Mouse (Mus musculus) thymus, adult 2 months (tissue): ENCODE data around the gene Hapln4. TPM values are rescaled to one million over a fixed set of nuclear protein-coding genes. Genes with fewer than 3 reads are reported as not detected.
A peak's percentile ranks its signal among the peaks of the same experiment; 100 is the strongest.

Experiments used
- DNase-seq: peaks from one replicate; pipeline ENCODE4 v3.0.0; 2021
- H3K27ac ChIP-seq: fragments of 200-500 bp; 2 replicates; pipeline ENCODE4 v1.5.1; 2012; ENCODE audit warnings: low read length, control low read depth; ENCODE audit not compliant: control insufficient read depth, insufficient read depth
- H3K27me3 ChIP-seq: fragments of 200-500 bp; 2 replicates; pipeline ENCODE4 v1.6.1; 2012; ENCODE audit warnings: mild to moderate bottlenecking, low read length, moderate library complexity, mixed read lengths; ENCODE audit not compliant: control insufficient read depth, insufficient read depth
- H3K36me3 ChIP-seq: fragments of 200-500 bp; 2 replicates; pipeline ENCODE4 v1.6.1; 2012; ENCODE audit warnings: mild to moderate bottlenecking, low read length, moderate library complexity; ENCODE audit not compliant: control insufficient read depth, insufficient read depth
- H3K4me1 ChIP-seq: fragments of 200-500 bp; replicated peaks from 2 replicates; pipeline ENCODE4 v1.6.1; 2012; ENCODE audit warnings: low read length; ENCODE audit not compliant: control insufficient read depth, insufficient read depth
- H3K4me3 ChIP-seq: fragments of 200-500 bp; 2 replicates; pipeline ENCODE4 v1.5.1; 2012; ENCODE audit warnings: mild to moderate bottlenecking, low read length, control low read depth, moderate library complexity; ENCODE audit not compliant: control insufficient read depth, insufficient read depth
- CTCF ChIP-seq: fragments of 200-500 bp; IDR thresholded peaks from 2 replicates; pipeline ENCODE4 v1.5.1; 2012; ENCODE audit warnings: mild to moderate bottlenecking, control low read depth, low read length, moderate library complexity, borderline replicate concordance; ENCODE audit not compliant: control insufficient read depth, poor library complexity, insufficient read depth; ENCODE audit errors: extremely low read depth
- POLR2A ChIP-seq: fragments of 200-500 bp; IDR thresholded peaks from 2 replicates; pipeline ENCODE4 v1.6.1; 2012; ENCODE audit warnings: mild to moderate bottlenecking, low read length, control low read depth, moderate library complexity; ENCODE audit not compliant: control insufficient read depth, poor library complexity, insufficient read depth; ENCODE audit errors: extremely low read depth
- WGBS: fragments of 180-500 bp; shearing (Covaris S2); methylation state at CpG from one replicate; pipeline ENCODE4 v1.1.7; 2018; 5-methylcytosine and 5-hydroxymethylcytosine counted together
- polyA plus RNA-seq: library from polyadenylated mRNA; depleted of rRNA; stranded (reverse); fragments of >200 nt; gene quantifications from 2 replicates; pipeline ENCODE4 v1.2.3, GENCODE M21; 2012; rRNA removed

Gene Hapln4
- polyA plus RNA-seq, 1 experiment = 0.11 TPM

DNA sequence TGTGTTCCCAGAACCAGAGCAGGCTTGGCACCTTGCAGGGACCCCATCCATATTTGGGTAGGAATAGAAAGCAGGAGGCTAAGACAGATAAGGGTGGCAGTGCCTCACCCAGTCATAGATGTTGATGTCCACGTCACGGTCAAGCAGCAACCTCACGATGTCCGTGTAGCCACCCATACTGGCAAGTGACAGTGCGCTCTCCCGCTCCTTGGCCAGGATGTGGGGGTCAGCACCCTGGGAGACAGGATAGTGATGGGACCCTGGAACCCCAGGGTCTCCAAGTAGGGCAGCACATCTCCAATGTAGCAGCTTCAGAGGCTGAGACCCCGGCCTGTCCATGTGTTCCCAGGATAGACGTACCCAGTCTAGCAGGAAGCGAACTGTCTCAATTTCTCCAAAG is 51.7 kb downstream of the Hapln4 start:
- no peak for TF ChIP-seq POLR2A
- no peak for TF ChIP-seq CTCF
- WGBS = over 99% methylated on average over 9 of the region's 9 CpGs
- no peak overlapping the region for H3K4me3 ChIP-seq
- H3K27me3 ChIP-seq = no peaks in the 10 kb centered on the region
- peaks cover 13% of the 10 kb centered on the region; the same call in 1 of the 2 replicates for H3K36me3 ChIP-seq
- DNase-seq = no peak
- H3K4me1 ChIP-seq = peaks cover 22% of the 10 kb centered on the region
- no peak overlapping the region for H3K27ac ChIP-seq

DNA sequence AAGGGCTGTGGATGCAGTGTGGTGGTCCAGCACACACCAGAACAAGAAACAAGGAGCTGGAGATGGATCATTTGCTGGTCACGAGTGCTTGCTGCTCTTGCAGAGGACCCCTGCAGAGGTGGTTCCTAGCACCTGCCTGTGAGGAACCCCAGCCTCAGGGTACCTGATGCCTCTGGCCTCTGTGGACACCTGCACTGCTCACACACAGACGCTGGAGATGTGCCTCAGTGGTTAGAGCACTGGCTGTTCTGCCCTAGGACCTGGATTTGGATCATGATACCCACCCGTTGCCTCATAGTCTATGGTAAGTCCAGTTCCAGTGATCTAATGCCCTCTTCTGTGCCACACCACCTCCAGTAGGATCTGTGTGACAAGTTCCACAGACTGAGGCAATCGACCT is 53.3 kb downstream of the Hapln4 start:
- Histone ChIP-seq H3K27me3 (no peaks in the 10 kb centered on the region), H3K4me3 (no peak overlapping the region), H3K36me3 (peaks cover 13% of the 10 kb centered on the region; the same call in 1 of the 2 replicates), H3K4me1 (peaks cover 26% of the 10 kb centered on the region), H3K27ac (no peak overlapping the region)
- no peak for DNase-seq
- TF ChIP-seq POLR2A (no peak), CTCF (no peak)
- WGBS = 92% methylated on average over 4 of the region's 4 CpGs

DNA sequence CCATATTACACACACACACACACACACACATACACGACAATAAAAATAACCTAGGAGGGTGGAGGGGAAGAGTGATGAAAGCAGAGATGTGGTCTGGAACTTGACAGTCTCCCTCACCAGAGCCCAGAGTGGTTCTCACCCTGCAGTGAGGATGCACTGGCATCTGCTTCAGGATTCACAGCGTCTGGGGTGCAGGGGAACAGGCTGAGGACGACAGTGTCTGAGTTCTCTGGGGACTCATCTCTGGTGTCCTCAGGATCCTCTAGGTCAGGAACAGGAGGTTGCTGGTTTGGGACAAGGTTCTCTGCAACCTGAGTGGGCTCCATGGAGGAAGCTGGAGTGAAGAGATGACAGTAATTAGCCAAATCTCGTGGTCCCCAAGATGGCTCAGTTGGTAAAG is 54.6 kb downstream of the Hapln4 start:
- peaks cover 13% of the 10 kb centered on the region; the same call in 1 of the 2 replicates for H3K36me3 ChIP-seq
- H3K27ac ChIP-seq = no peak overlapping the region
- TF ChIP-seq POLR2A = no peak
- DNase-seq = no peak
- H3K4me3 ChIP-seq = no peak overlapping the region
- H3K27me3 ChIP-seq = no peaks in the 10 kb centered on the region
- 82% methylated on average over 4 of the region's 4 CpGs for WGBS
- peaks cover 15% of the 10 kb centered on the region for H3K4me1 ChIP-seq

DNA sequence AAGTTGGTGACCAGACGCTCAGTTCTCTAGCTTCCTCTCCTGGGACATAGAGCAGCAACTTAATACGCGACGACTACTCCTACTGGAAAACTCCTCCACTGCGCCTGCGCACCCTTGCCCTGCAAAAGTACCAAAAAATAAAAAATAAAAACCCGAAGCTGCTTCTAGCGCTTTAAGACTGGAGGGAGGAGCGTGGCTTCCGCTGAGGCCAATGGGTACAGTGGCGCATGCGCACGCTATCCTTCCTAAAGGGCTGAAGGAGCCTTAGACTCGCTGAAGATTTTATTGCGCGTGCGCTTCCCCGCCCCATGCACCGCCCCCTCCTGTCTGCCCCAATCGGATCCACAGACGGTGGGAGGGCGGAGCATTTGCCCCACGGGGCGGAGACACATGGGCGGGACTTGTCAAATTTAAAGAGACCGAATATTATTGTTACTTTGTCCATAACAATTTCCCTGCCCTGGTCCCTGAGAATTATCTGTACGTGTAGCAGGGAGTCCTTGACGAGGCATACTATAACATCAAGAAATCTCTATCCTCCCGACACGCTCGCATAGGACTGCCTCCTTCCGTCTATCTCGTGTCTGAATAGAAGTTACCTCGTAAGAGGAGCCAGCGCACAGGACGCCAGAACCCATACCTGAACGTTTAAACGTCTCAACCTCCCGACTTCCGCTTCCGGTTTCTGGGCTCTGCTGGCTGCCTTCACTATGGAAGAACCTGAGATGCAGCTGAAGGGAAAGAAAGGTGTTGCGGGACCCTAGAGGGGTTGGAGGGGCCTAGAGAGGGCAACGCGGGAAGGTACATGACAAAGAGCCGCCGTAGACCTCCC is 56.0 kb downstream of the Hapln4 start, which contains the start of the genes Rfxank, Borcs8 and Mef2b:
TSS of gene Rfxank (minus strand) at position 129 of the 832 bp plus-strand sequence.
TSS of gene Borcs8 (plus strand) at position 474 of the 832 bp plus-strand sequence.
TSS of gene Mef2b (plus strand) at position 686 of the 832 bp plus-strand sequence.
- WGBS = under 1% methylated on average over 46 of the region's 46 CpGs
- peak within 1 kb of the TSS; percentile 91 for H3K27ac ChIP-seq
- no peaks in the 10 kb centered on the region for H3K27me3 ChIP-seq
- TF ChIP-seq CTCF = no peak
- TF ChIP-seq POLR2A = peak; percentile 50; the same call in 1 of the 2 replicates
- DNase-seq = peak; percentile 98
- H3K4me3 ChIP-seq = peak within 1 kb of the TSS; percentile 96
- H3K36me3 ChIP-seq = peaks cover 9% of the 10 kb centered on the region; the same call in 1 of the 2 replicates
- H3K4me1 ChIP-seq = peaks cover 15% of the 10 kb centered on the region

DNA sequence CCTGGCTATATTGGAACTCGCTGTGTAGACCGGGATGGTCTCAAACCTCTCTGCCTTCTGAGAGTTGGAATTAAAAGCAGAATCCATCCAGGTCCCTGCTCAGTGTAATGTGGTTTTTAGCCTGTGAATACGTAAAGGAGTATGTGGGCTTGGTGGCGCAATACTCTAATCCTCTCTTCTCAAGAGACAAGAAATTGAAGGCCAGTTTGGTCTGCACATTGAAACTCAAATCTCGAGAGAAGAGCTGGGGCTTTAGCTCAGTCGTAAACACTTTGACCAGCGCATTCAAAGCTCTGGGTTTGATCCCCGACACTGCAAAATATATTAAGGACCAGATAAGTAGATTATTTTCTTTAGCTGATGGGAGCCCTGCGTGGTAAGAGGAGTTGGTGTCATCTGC is 56.7 kb downstream of the Hapln4 start:
- no peaks in the 10 kb centered on the region for H3K27me3 ChIP-seq
- peaks cover 4% of the 10 kb centered on the region; the same call in 1 of the 2 replicates for H3K36me3 ChIP-seq
- 1% methylated on average over 9 of the region's 9 CpGs for WGBS
- TF ChIP-seq POLR2A = no peak
- TF ChIP-seq CTCF = no peak
- DNase-seq = no peak
- H3K4me3 ChIP-seq = peak overlapping the region; percentile 96
- peaks cover 15% of the 10 kb centered on the region for H3K4me1 ChIP-seq
- peak overlapping the region; percentile 91 for H3K27ac ChIP-seq

Other genes starting within 250 kb of the Hapln4 start
- 0.75 and 2.2 TPM in 2 replicates for gene Cilp2, start 195.8 kb upstream of the Hapln4 start, polyA plus RNA-seq
- 1.3 and 1.8 TPM in 2 replicates for gene Tssk6, start 181.3 kb upstream of the Hapln4 start, polyA plus RNA-seq
- 120 and 150 TPM in 2 replicates for gene Ndufa13, start 180.9 kb upstream of the Hapln4 start, polyA plus RNA-seq
- 8.0 and 11.7 TPM in 2 replicates for gene Yjefn3, start 180.7 kb upstream of the Hapln4 start, polyA plus RNA-seq
- gene Gatad2a, start 87.1 kb upstream of the Hapln4 start, polyA plus RNA-seq = 84.5 and 116 TPM in 2 replicates
- 186 and 190 TPM in 2 replicates for gene Mau2, start 40.7 kb upstream of the Hapln4 start, polyA plus RNA-seq
- gene Sugp1, start 40.6 kb upstream of the Hapln4 start, polyA plus RNA-seq = 17.8 and 18.1 TPM in 2 replicates
- gene Tm6sf2, start 10.5 kb upstream of the Hapln4 start, polyA plus RNA-seq = 5.1 and 5.9 TPM in 2 replicates
- 0.05 and 0.08 TPM in 2 replicates for gene Ncan, start 37.4 kb downstream of the Hapln4 start, polyA plus RNA-seq
- gene Nr2c2ap, start 47.9 kb downstream of the Hapln4 start, polyA plus RNA-seq = 20.7 and 26.9 TPM in 2 replicates
- 49.7 and 58.2 TPM in 2 replicates for gene Rfxank, start 55.7 kb downstream of the Hapln4 start, polyA plus RNA-seq
- gene Borcs8, start 56.0 kb downstream of the Hapln4 start, polyA plus RNA-seq = 174 and 178 TPM in 2 replicates
- gene Mef2b, start 56.3 kb downstream of the Hapln4 start, polyA plus RNA-seq = 3.5 and 3.6 TPM in 2 replicates
- gene Tmem161a, start 88.9 kb downstream of the Hapln4 start, polyA plus RNA-seq = 144 and 156 TPM in 2 replicates
- gene Slc25a42, start 128.8 kb downstream of the Hapln4 start, polyA plus RNA-seq = 59.1 and 66.6 TPM in 2 replicates
- 98.2 and 103 TPM in 2 replicates for gene Sugp2, start 150.8 kb downstream of the Hapln4 start, polyA plus RNA-seq
- gene Armc6, start 151.0 kb downstream of the Hapln4 start, polyA plus RNA-seq = 24.3 and 25.4 TPM in 2 replicates
- gene Homer3, start 199.4 kb downstream of the Hapln4 start, polyA plus RNA-seq = 60.6 and 67.6 TPM in 2 replicates
- 72.1 and 75.4 TPM in 2 replicates for gene Ddx49, start 219.0 kb downstream of the Hapln4 start, polyA plus RNA-seq
- gene Cope, start 219.1 kb downstream of the Hapln4 start, polyA plus RNA-seq = 397 and 454 TPM in 2 replicates
- gene Cers1, start 232.3 kb downstream of the Hapln4 start, polyA plus RNA-seq = 0.13 and 0.61 TPM in 2 replicates
- gene Gdf1, start 246.4 kb downstream of the Hapln4 start, polyA plus RNA-seq = 0.13 and 0.23 TPM in 2 replicates